Mouse (Mus musculus): ENCODE results near the gene Snx30.

GRCm38 (mm10) chr4:59937543-59937942, 131.9 kb downstream of the Snx30 start:
- TF ChIP-seq TCF12 (IDR thresholded peaks at IDR 0.05; ENCODE audit: low read depth, low read length): no peak
- no peak for TF ChIP-seq KAT2A (conservative IDR thresholded peaks at IDR 0.05; ENCODE audit: low read depth, low read length)
- TF ChIP-seq SIN3A (IDR thresholded peaks at IDR 0.05; ENCODE audit: low read length): no peak
- no peak for TF ChIP-seq BHLHE40 (IDR thresholded peaks at IDR 0.05; ENCODE audit: borderline replicate concordance, low read depth, low read length)
- no peak for TF ChIP-seq HCFC1 (IDR thresholded peaks at IDR 0.05; ENCODE audit: low read depth, low read length)
- TF ChIP-seq CTCF (IDR thresholded peaks at IDR 0.05 in 2 of 3, conservative IDR thresholded peaks at IDR 0.05 in 1 of 3; ENCODE audit: control insufficient read depth in 1 of 3, insufficient read depth in 1 of 3, low read depth in 2 of 3, low read length in 3 of 3, poor library complexity in 1 of 3, severe bottlenecking in 1 of 3): no peak
- TF ChIP-seq ZC3H11A (IDR thresholded peaks at IDR 0.05; ENCODE audit: low read depth, low read length): no peak
- TF ChIP-seq GATA1 (IDR thresholded peaks at IDR 0.05; ENCODE audit: low read depth, low read length): no peak
- no peak for TF ChIP-seq MAZ (IDR thresholded peaks at IDR 0.05; ENCODE audit: low read depth, low read length)
- no peak for TF ChIP-seq TBP (IDR thresholded peaks at IDR 0.05; ENCODE audit: low read depth, low read length)

Measured in MEL (cell line).